Mouse (Mus musculus) ES-Bruce4 (cell line): ENCODE measurements around the gene Lrrc8c.

Experiments used
- CTCF ChIP-seq: IDR thresholded peaks from one replicate; pipeline ENCODE4 v1.8.1; 2011; ENCODE audit warnings: low read depth, low read length
- POLR2A ChIP-seq: IDR thresholded peaks from one replicate; pipeline ENCODE4 v1.8.1; 2011; ENCODE audit warnings: low read length; ENCODE audit not compliant: insufficient read depth

DNA sequence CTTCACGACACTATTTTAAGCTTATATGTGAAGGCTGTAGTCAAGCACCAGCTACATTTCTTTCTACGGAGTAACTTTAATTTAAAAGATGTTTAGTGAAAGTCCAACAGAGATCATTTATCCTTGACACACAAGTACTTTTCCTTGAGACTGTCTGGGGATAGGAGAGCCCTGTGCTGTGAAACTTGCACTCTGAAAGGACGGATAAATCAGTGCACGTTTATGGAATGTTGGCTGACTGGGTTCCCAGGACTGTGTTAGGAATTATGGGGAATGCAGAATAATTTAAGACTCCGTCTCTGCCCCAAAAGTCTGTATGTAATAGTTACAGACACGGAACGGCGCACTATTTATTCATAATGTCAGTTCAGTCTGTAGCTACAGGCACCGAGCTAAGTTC, 74.4 kb downstream of the Lrrc8c start:
- TF ChIP-seq POLR2A, result no peak
- no peak for TF ChIP-seq CTCF
